Mouse (Mus musculus): ENCODE measurements at regions not wholly inside any gene's neighbourhood (a gene's known extent, or its start where the extent isn't known, plus 50 kb on each side); places are given as distances from the start of the nearest gene placed in this dataset.

- Histone ChIP-seq H3K4me2 (no peak overlapping the region), H3K27ac (no peak overlapping the region), H3K4me3 (no peak overlapping the region), H3K9ac (no peak overlapping the region), H3K9me3 (no peaks in the 10 kb centered on the region), H3K36me3 (no peaks in the 10 kb centered on the region), H3K27me3 (no peaks in the 10 kb centered on the region), H3K4me1 (replicated peaks) (no peaks in the 10 kb centered on the region)
- WGBS = 64% methylated on average over 2 of the region's 2 CpGs
- ATAC-seq (ENCODE audit: low FRiP score) = no peak
Observed at GRCm38 (mm10) chr1:149760440-149760839, 200.7 kb downstream of the Pla2g4a start.

- no peak overlapping the region for H3K27ac ChIP-seq
- no peak overlapping the region for H3K4me3 ChIP-seq
- no peak overlapping the region for H3K9ac ChIP-seq
- ATAC-seq (ENCODE audit: low FRiP score) = peak; percentile 36; the same call in 1 of the 2 replicates
- no peaks in the 10 kb centered on the region for H3K36me3 ChIP-seq
- no peaks in the 10 kb centered on the region for H3K4me1 ChIP-seq (replicated peaks)
- no peaks in the 10 kb centered on the region for H3K27me3 ChIP-seq
- WGBS = 87% methylated on average over 2 of the region's 2 CpGs
- H3K9me3 ChIP-seq = no peaks in the 10 kb centered on the region
- H3K4me2 ChIP-seq = no peak overlapping the region
Observed at GRCm38 (mm10) chr1:149758783-149759132, 202.3 kb downstream of the Pla2g4a start.

- Histone ChIP-seq H3K27me3 (no peaks in the 10 kb centered on the region), H3K36me3 (no peaks in the 10 kb centered on the region), H3K27ac (no peak overlapping the region), H3K9me3 (no peaks in the 10 kb centered on the region), H3K9ac (no peak overlapping the region), H3K4me3 (no peak overlapping the region), H3K4me1 (replicated peaks) (no peaks in the 10 kb centered on the region), H3K4me2 (no peak overlapping the region)
- peak; percentile 65; the same call in 1 of the 2 replicates for ATAC-seq (ENCODE audit: low FRiP score)
- WGBS = 93% methylated on average over 1 of the region's 1 CpGs
Observed at GRCm38 (mm10) chr1:149758092-149758782, 202.9 kb downstream of the Pla2g4a start.

- no peak overlapping the region for H3K9ac ChIP-seq
- no peaks in the 10 kb centered on the region for H3K27me3 ChIP-seq
- H3K4me2 ChIP-seq = no peak overlapping the region
- H3K4me3 ChIP-seq = no peak overlapping the region
- WGBS = 59% methylated on average over 7 of the region's 7 CpGs
- no peak overlapping the region for H3K27ac ChIP-seq
- no peak for ATAC-seq (ENCODE audit: low FRiP score)
- H3K36me3 ChIP-seq = no peaks in the 10 kb centered on the region
- no peaks in the 10 kb centered on the region for H3K9me3 ChIP-seq
- no peaks in the 10 kb centered on the region for H3K4me1 ChIP-seq (replicated peaks)
Observed at GRCm38 (mm10) chr1:149753269-149754060, 207.6 kb downstream of the Pla2g4a start.

GRCm38 (mm10) chr1:149749405-149749804 lies 211.7 kb downstream of the Pla2g4a start:
- 81% methylated on average over 2 of the region's 2 CpGs for WGBS
- ATAC-seq (ENCODE audit: low FRiP score) = no peak
- H3K27me3 ChIP-seq = no peaks in the 10 kb centered on the region

GRCm38 (mm10) chr1:149738959-149739358 lies 222.1 kb downstream of the Pla2g4a start:
- Histone ChIP-seq H3K9me3 (no peaks in the 10 kb centered on the region), H3K4me1 (replicated peaks) (no peaks in the 10 kb centered on the region), H3K4me3 (no peak overlapping the region), H3K4me2 (no peak overlapping the region), H3K27ac (no peak overlapping the region), H3K36me3 (no peaks in the 10 kb centered on the region), H3K27me3 (no peaks in the 10 kb centered on the region), H3K9ac (no peak overlapping the region)
- 87% methylated on average over 3 of the region's 3 CpGs for WGBS
- no peak for ATAC-seq (ENCODE audit: low FRiP score)

More at GRCm38 (mm10) chr1:149749405-149749804, 211.7 kb downstream of the Pla2g4a start:
- no peak overlapping the region for H3K4me2 ChIP-seq
- H3K27ac ChIP-seq = no peak overlapping the region
- H3K9ac ChIP-seq = no peak overlapping the region
- H3K36me3 ChIP-seq = no peaks in the 10 kb centered on the region
- H3K9me3 ChIP-seq = no peaks in the 10 kb centered on the region
- H3K4me3 ChIP-seq = no peak overlapping the region
- H3K4me1 ChIP-seq (replicated peaks) = no peaks in the 10 kb centered on the region

- WGBS = 81% methylated on average over 2 of the region's 2 CpGs
Observed at GRCm38 (mm10) chr1:149734241-149734640, 226.8 kb downstream of the Pla2g4a start.

GRCm38 (mm10) chr1:149715171-149715570 lies 245.9 kb downstream of the Pla2g4a start:
- Histone ChIP-seq H3K9me3 (no peaks in the 10 kb centered on the region), H3K27me3 (no peaks in the 10 kb centered on the region), H3K9ac (no peak overlapping the region), H3K4me3 (no peak overlapping the region), H3K4me2 (no peak overlapping the region), H3K36me3 (no peaks in the 10 kb centered on the region), H3K27ac (no peak overlapping the region), H3K4me1 (replicated peaks) (no peaks in the 10 kb centered on the region)
- ATAC-seq (ENCODE audit: low FRiP score) = no peak
- WGBS = 88% methylated on average over 1 of the region's 1 CpGs

More at GRCm38 (mm10) chr1:149734241-149734640, 226.8 kb downstream of the Pla2g4a start:
- no peak overlapping the region for H3K4me3 ChIP-seq
- ATAC-seq (ENCODE audit: low FRiP score) = no peak
- H3K36me3 ChIP-seq = no peaks in the 10 kb centered on the region
- H3K27ac ChIP-seq = no peak overlapping the region
- no peaks in the 10 kb centered on the region for H3K27me3 ChIP-seq
- no peak overlapping the region for H3K4me2 ChIP-seq
- no peak overlapping the region for H3K9ac ChIP-seq
- no peaks in the 10 kb centered on the region for H3K4me1 ChIP-seq (replicated peaks)
- H3K9me3 ChIP-seq = no peaks in the 10 kb centered on the region

- Histone ChIP-seq H3K36me3 (no peaks in the 10 kb centered on the region), H3K27ac (no peak overlapping the region), H3K9me3 (no peaks in the 10 kb centered on the region), H3K9ac (no peak overlapping the region), H3K4me3 (no peak overlapping the region), H3K4me2 (no peak overlapping the region), H3K27me3 (no peaks in the 10 kb centered on the region), H3K4me1 (replicated peaks) (no peaks in the 10 kb centered on the region)
- WGBS = 80% methylated on average over 1 of the region's 1 CpGs
- no peak for ATAC-seq (ENCODE audit: low FRiP score)
Observed at GRCm38 (mm10) chr1:149712330-149712729, 248.8 kb downstream of the Pla2g4a start.

- WGBS = 92% methylated on average over 1 of the region's 1 CpGs
Observed at GRCm38 (mm10) chr1:149705223-149705622, 255.9 kb downstream of the Pla2g4a start.

GRCm38 (mm10) chr1:149699411-149699810 lies 261.7 kb downstream of the Pla2g4a start:
- ATAC-seq (ENCODE audit: low FRiP score) = peak; percentile 28; the same call in 1 of the 2 replicates
- WGBS = 76% methylated on average over 4 of the region's 4 CpGs
- no peak overlapping the region for H3K4me2 ChIP-seq

More at GRCm38 (mm10) chr1:149705223-149705622, 255.9 kb downstream of the Pla2g4a start:
- Histone ChIP-seq H3K27ac (no peak overlapping the region), H3K36me3 (no peaks in the 10 kb centered on the region), H3K4me1 (replicated peaks) (no peaks in the 10 kb centered on the region), H3K9ac (no peak overlapping the region), H3K27me3 (no peaks in the 10 kb centered on the region), H3K4me2 (no peak overlapping the region), H3K4me3 (no peak overlapping the region), H3K9me3 (no peaks in the 10 kb centered on the region)
- no peak for ATAC-seq (ENCODE audit: low FRiP score)

GRCm38 (mm10) chr1:149674166-149674565 lies 286.9 kb downstream of the Pla2g4a start:
- Histone ChIP-seq H3K27me3 (no peaks in the 10 kb centered on the region), H3K4me1 (replicated peaks) (no peaks in the 10 kb centered on the region), H3K9ac (no peak overlapping the region), H3K27ac (no peak overlapping the region), H3K9me3 (no peaks in the 10 kb centered on the region), H3K4me2 (no peak overlapping the region), H3K4me3 (no peak overlapping the region), H3K36me3 (no peaks in the 10 kb centered on the region)
- no peak for ATAC-seq (ENCODE audit: low FRiP score)
- 79% methylated on average over 1 of the region's 1 CpGs for WGBS

More at GRCm38 (mm10) chr1:149699411-149699810, 261.7 kb downstream of the Pla2g4a start:
- H3K27me3 ChIP-seq = no peaks in the 10 kb centered on the region
- H3K27ac ChIP-seq = no peak overlapping the region
- H3K4me3 ChIP-seq = no peak overlapping the region
- H3K9ac ChIP-seq = no peak overlapping the region
- H3K4me1 ChIP-seq (replicated peaks) = no peaks in the 10 kb centered on the region
- H3K36me3 ChIP-seq = no peaks in the 10 kb centered on the region
- no peaks in the 10 kb centered on the region for H3K9me3 ChIP-seq
